Mouse (Mus musculus): ENCODE data around the gene Rin3. TPM values are rescaled to one million over a fixed set of nuclear protein-coding genes. Genes with fewer than 3 reads are reported as not detected.
A peak's percentile ranks its signal among the peaks of the same experiment; 100 is the strongest.

The Rin3 gene
- polyA plus RNA-seq, 1 experiment from 2014 or later = 17.7 TPM

DNA sequence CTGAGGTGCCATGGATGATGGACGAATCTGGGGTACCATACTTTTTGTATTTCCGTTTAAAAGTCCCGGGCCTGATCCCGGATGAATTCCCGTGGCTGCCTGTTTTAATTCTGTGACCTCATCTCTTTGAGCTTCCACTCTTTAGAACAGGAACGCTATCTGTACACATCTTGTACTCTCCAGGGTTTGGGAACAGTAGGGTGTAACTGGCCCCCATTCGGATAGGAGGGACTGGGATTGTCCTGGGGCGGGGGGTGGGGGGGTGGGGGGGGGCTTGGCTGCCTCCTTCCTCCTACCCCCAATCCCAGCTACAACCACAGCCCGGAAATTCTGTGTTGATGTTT lies 1.4 kb downstream of the Rin3 start:
- peak overlapping the region; percentile 81 for H3K9ac ChIP-seq (replicated peaks; ENCODE audit: low read depth)
- no peaks in the 10 kb centered on the region for H3K27me3 ChIP-seq (replicated peaks; ENCODE audit: insufficient read depth, low read length)
- no peak for DNase-seq (ENCODE audit: low spot score)
- peaks cover 44% of the 10 kb centered on the region; the same call in 1 of the 2 replicates for H3K4me1 ChIP-seq (ENCODE audit: insufficient read depth, low read depth, low read length)
- peak overlapping the region; percentile 94 for H3K27ac ChIP-seq (ENCODE audit: low read length)
- WGBS = 2% methylated on average over 9 of the region's 9 CpGs
- peak overlapping the region; percentile 57 for H3K4me3 ChIP-seq (ENCODE audit: low read depth, low read length)
- TF ChIP-seq EP300 (IDR thresholded peaks at IDR 0.05) = peak; percentile 75
- no peak for TF ChIP-seq CTCF (IDR thresholded peaks at IDR 0.05)
- peak; percentile 54 for ATAC-seq
- H3K36me3 ChIP-seq (ENCODE audit: insufficient read depth, low read length) = no peaks in the 10 kb centered on the region
- H3K9me3 ChIP-seq (ENCODE audit: low read length) = no peaks in the 10 kb centered on the region
- peak overlapping the region; percentile 83 for H3K4me2 ChIP-seq (replicated peaks; ENCODE audit: low read depth, low read length)

DNA sequence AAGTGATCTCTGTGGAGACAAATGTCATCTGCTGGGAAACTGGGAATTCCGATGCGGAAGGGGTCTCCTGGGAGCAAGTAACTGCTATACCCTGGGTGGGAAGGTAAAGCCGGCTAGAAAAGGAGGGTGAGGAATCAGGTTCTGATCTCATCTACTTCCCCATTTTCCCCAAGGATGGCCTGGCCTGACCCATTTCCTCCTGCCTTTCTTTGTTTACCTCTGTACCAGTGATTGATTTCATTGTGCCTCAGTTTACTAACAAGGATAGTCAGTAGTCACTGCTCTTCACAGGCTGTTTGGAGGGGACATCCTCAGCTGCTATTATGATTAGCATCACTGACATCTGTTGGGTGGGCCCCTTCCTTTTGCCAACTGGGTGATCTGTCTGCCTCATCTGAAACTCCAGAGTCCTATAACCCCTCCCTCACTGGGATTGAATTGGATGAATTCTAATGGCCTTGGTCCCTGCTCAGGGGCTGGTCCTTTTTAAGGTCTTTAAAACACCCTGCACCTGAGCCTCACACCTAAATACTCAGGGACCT lies 1.8 kb downstream of the Rin3 start:
- ATAC-seq = no peak
- TF ChIP-seq EP300 (IDR thresholded peaks at IDR 0.05) (no peak), CTCF (IDR thresholded peaks at IDR 0.05) (no peak)
- Histone ChIP-seq H3K9ac (replicated peaks; ENCODE audit: low read depth) (peak overlapping the region; percentile 32), H3K4me1 (ENCODE audit: insufficient read depth, low read depth, low read length) (peaks cover 47% of the 10 kb centered on the region; the same call in 1 of the 2 replicates), H3K4me2 (replicated peaks; ENCODE audit: low read depth, low read length) (peak overlapping the region; percentile 83), H3K4me3 (ENCODE audit: low read depth, low read length) (peak overlapping the region; percentile 57), H3K9me3 (ENCODE audit: low read length) (no peaks in the 10 kb centered on the region), H3K27me3 (replicated peaks; ENCODE audit: insufficient read depth, low read length) (no peaks in the 10 kb centered on the region), H3K27ac (ENCODE audit: low read length) (peak overlapping the region; percentile 94), H3K36me3 (ENCODE audit: insufficient read depth, low read length) (no peaks in the 10 kb centered on the region)
- no peak for DNase-seq (ENCODE audit: low spot score)
- 33% methylated on average over 3 of the region's 3 CpGs for WGBS

GRCm38 (mm10) chr12:102285318-102285717 lies 2.5 kb downstream of the Rin3 start:
- Histone ChIP-seq H3K36me3 (ENCODE audit: insufficient read depth, low read length) (no peaks in the 10 kb centered on the region), H3K9me3 (ENCODE audit: low read length) (no peaks in the 10 kb centered on the region), H3K4me2 (replicated peaks; ENCODE audit: low read depth, low read length) (peak overlapping the region; percentile 83), H3K4me1 (ENCODE audit: insufficient read depth, low read depth, low read length) (peaks cover 47% of the 10 kb centered on the region; the same call in 1 of the 2 replicates), H3K4me3 (ENCODE audit: low read depth, low read length) (0 out of 2 replicates have a peak overlapping the region, but pooled peaks have one; percentile 57), H3K27me3 (replicated peaks; ENCODE audit: insufficient read depth, low read length) (no peaks in the 10 kb centered on the region), H3K9ac (replicated peaks; ENCODE audit: low read depth) (peak overlapping the region; percentile 32), H3K27ac (ENCODE audit: low read length) (peak overlapping the region; percentile 94)
- WGBS = 64% methylated on average over 6 of the region's 6 CpGs
- ATAC-seq = no peak
- TF ChIP-seq CTCF (IDR thresholded peaks at IDR 0.05) = no peak
- TF ChIP-seq EP300 (IDR thresholded peaks at IDR 0.05) = peak; percentile 74
- peak; percentile 46 for DNase-seq (ENCODE audit: low spot score)

- Histone ChIP-seq H3K27me3 (replicated peaks; ENCODE audit: insufficient read depth, low read length) (no peaks in the 10 kb centered on the region), H3K27ac (ENCODE audit: low read length) (peak overlapping the region; percentile 66), H3K9me3 (ENCODE audit: low read length) (no peaks in the 10 kb centered on the region), H3K36me3 (ENCODE audit: insufficient read depth, low read length) (no peaks in the 10 kb centered on the region), H3K9ac (replicated peaks; ENCODE audit: low read depth) (peak overlapping the region; percentile 16; the same call in 1 of the 2 replicates), H3K4me3 (ENCODE audit: low read depth, low read length) (no peak overlapping the region), H3K4me1 (ENCODE audit: insufficient read depth, low read depth, low read length) (peaks cover 47% of the 10 kb centered on the region; the same call in 1 of the 2 replicates), H3K4me2 (replicated peaks; ENCODE audit: low read depth, low read length) (peak overlapping the region; percentile 83)
- ATAC-seq (no peak), DNase-seq (ENCODE audit: low spot score) (no peak)
- 58% methylated on average over 5 of the region's 5 CpGs for WGBS
- TF ChIP-seq EP300 (IDR thresholded peaks at IDR 0.05) (no peak), CTCF (IDR thresholded peaks at IDR 0.05) (no peak)
Measured at GRCm38 (mm10) chr12:102285779-102286178, 2.9 kb downstream of the Rin3 start.

DNA sequence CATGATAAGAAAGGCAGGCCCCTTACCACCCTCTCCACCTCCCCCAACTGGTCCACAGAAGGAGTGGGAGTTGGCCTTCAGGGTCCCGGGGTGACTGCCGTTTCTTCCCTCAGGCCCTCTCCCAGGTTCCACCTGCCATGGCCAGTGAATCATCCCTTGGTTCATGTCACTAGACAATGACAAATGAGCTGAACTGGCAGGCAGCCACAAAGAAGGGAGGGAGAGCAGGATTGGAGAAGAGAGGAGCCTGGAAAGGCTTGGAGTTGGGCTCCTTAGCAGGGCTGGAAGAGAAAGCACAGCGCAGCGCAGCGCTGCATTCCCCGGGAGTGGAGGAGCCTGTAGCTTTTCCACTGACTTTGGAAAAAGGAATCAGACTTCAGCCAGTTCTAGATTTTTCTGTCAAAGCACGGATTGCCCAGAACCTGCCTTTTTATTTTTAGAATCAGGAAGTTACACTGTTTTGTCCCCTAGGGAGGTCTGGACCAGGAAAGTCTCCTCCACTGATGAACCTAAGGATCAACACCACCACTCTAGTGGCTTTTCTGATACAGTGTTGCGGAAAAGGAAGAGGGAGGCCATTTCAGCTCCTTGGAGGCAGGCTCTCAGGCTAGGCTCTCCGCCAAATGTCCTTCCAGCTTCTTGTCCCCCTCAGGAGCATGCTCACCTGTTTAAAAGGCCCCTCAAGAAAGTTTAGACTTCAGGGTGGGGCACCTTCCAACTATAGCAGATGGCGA lies 4.0 kb downstream of the Rin3 start:
- DNase-seq (ENCODE audit: low spot score) = peak; percentile 57
- Histone ChIP-seq H3K4me2 (replicated peaks; ENCODE audit: low read depth, low read length) (peak overlapping the region; percentile 83), H3K36me3 (ENCODE audit: insufficient read depth, low read length) (no peaks in the 10 kb centered on the region), H3K9ac (replicated peaks; ENCODE audit: low read depth) (no peak overlapping the region), H3K4me1 (ENCODE audit: insufficient read depth, low read depth, low read length) (peaks cover 50% of the 10 kb centered on the region; the same call in 1 of the 2 replicates), H3K4me3 (ENCODE audit: low read depth, low read length) (no peak overlapping the region), H3K27ac (ENCODE audit: low read length) (peak overlapping the region; percentile 66), H3K9me3 (ENCODE audit: low read length) (no peaks in the 10 kb centered on the region), H3K27me3 (replicated peaks; ENCODE audit: insufficient read depth, low read length) (no peaks in the 10 kb centered on the region)
- no peak for ATAC-seq
- WGBS = 32% methylated on average over 10 of the region's 10 CpGs
- TF ChIP-seq EP300 (IDR thresholded peaks at IDR 0.05) (0 out of 2 replicates have a peak, but pooled peaks have one; percentile 12), CTCF (IDR thresholded peaks at IDR 0.05) (no peak)

DNA sequence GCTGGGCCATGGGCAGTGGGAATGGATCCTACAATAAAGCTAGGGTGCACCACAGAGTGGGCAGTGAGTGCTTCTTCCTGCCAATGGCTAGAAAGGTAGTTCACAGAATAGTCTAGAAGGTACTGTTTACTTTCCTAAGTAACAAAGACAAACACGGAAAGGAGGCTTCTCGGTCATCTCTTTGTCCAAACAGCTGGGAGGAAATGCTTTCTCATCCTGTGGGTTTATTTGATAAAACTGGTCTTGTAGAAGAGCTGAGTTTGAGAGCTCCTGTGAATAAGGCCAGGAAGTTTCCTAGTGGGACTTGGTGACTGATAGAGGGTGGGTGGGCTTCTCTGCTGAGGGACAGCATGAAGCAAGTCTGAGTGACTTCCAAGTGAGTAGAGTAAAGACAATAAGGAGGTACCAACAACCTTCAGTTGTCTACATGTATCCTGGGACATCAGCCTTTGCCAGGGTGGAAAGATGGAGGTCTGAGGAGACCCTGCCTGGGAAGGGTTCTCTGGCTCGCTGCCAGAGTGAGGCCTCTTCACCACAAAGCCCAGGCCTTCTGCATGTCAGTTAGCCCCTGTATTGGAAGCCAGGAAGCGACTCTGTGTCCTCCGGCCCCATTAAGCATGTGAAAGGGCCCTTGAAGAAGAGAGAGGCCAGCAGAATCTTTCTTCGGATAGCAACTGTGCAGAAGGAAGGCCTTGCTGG lies 5.2 kb downstream of the Rin3 start:
- H3K4me3 ChIP-seq (ENCODE audit: low read depth, low read length) = no peak overlapping the region
- H3K27ac ChIP-seq (ENCODE audit: low read length) = peak overlapping the region; percentile 66
- H3K36me3 ChIP-seq (ENCODE audit: insufficient read depth, low read length) = no peaks in the 10 kb centered on the region
- no peak overlapping the region for H3K4me2 ChIP-seq (replicated peaks; ENCODE audit: low read depth, low read length)
- ATAC-seq = no peak
- no peaks in the 10 kb centered on the region for H3K27me3 ChIP-seq (replicated peaks; ENCODE audit: insufficient read depth, low read length)
- DNase-seq (ENCODE audit: low spot score) = peak; percentile 40
- TF ChIP-seq CTCF (IDR thresholded peaks at IDR 0.05) (no peak), EP300 (IDR thresholded peaks at IDR 0.05) (peak; percentile 86)
- no peak overlapping the region for H3K9ac ChIP-seq (replicated peaks; ENCODE audit: low read depth)
- 44% methylated on average over 6 of the region's 6 CpGs for WGBS
- no peaks in the 10 kb centered on the region for H3K9me3 ChIP-seq (ENCODE audit: low read length)
- peaks cover 60% of the 10 kb centered on the region for H3K4me1 ChIP-seq (ENCODE audit: insufficient read depth, low read depth, low read length)

Measured in lung, postnatal 0 days (tissue).